Mouse (Mus musculus): Measurements from ENCODE around the gene Frmd5.

Gene Frmd5

DNA sequence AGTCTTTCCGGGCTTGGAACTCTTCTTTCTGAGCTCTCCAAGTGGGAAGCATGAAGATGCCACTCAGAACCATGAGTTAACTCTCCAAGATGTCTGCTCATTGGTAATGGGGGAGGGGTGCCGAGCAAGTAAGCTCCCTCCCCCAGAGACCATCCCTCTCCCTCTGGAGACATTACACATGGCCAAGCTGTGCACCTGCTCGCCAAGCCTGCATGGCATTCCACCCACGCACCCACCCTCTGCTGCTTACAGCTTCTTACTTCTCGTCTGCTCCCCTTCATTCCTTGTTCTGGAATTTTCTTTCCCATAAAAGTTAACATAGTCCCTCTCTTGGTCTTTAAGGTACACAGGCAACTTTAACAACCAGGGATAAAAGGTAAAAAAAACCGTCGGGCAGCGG is 123.3 kb downstream of the Frmd5 start:
- no peak for DNase-seq (ENCODE audit: low spot score in 2 of 2)

DNA sequence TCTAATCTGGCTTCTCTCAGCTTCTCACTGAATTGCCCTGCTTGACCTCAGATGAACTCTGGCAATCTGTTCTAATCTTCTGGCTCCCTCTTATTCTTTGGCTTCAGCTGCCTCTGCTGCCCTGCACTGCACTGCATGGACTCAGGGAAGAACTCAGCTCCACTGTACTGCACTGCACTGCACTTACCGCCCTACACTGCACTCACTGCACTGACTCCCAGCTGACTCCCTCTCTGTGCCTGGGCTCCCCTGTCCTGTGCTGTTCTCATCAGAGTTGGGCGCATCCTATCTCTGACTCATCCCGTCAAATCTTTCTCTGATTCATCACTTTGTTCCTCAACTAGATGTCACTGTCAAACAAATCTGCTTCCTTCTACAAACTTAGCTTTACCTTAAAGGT is 124.5 kb downstream of the Frmd5 start:
- no peak for DNase-seq (ENCODE audit: low spot score in 2 of 2)

DNA sequence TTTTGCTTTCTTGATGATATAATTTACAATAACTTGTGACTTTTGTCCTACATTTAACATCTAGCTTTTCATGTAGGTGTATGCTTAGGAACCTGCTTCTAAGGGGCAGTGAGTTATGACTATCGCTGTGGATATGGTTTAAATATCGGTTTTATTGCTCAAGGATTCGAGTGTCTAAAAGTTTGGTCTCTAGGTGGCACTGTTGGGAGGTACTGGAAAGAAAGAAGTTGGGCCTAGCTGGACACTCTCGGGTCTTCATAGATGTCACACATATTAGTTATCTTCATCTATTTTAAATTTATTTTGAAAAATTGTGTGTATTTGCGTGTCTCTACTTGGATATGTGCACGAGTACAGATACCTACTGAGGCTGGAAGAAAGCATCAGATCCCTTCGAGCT is 127.2 kb downstream of the Frmd5 start:
- DNase-seq (ENCODE audit: low spot score in 2 of 2): no peak

DNA sequence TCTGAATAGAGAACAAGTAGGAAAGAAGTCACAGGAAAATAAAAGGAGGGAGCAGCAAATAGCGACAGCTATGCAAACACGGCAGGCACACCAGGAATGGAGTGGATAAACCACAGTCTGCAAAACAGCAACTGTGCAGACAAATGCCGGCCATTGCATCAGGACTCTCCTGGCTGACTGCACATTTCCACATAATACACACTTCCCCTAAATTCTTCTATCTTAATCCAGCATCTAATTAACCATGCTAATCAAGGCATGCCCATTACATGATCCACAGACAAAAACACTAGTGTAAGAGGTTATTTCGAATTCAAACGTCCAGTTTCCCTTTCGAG is 129.3 kb downstream of the Frmd5 start:
- DNase-seq (ENCODE audit: low spot score in 2 of 2): no peak

- DNase-seq (ENCODE audit: low spot score in 2 of 2): no peak
Measured at GRCm38 (mm10) chr2:121676951-121677648, 129.8 kb downstream of the Frmd5 start.

- DNase-seq (ENCODE audit: low spot score in 2 of 2): no peak
Measured at GRCm38 (mm10) chr2:121675895-121676294, 131.0 kb downstream of the Frmd5 start.

- no peak for DNase-seq (ENCODE audit: low spot score in 2 of 2)
Measured at GRCm38 (mm10) chr2:121675136-121675535, 131.8 kb downstream of the Frmd5 start.

GRCm38 (mm10) chr2:121674211-121674610 is 132.7 kb downstream of the Frmd5 start:
- no peak for DNase-seq (ENCODE audit: low spot score in 2 of 2)

DNA sequence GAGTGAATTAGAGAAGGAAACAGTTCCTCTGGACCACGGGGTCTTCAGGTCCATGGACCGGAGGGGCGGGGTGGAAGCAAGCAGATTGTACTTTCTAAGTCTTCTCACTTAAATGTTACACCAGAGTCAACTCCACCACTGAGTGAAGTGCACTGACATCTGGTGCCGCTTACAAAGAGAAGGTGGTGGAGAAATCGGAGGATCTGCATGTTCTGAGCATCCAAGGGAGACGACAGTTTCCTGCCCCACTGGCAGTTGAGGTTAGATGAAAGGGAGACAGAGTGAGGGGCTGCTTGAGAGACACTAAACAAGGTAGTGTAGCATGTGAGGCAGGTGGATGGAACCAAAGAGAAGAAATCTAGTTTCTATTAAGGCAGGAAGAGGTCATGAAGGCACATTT is 137.0 kb downstream of the Frmd5 start:
- DNase-seq (ENCODE audit: low spot score in 2 of 2): no peak

DNA sequence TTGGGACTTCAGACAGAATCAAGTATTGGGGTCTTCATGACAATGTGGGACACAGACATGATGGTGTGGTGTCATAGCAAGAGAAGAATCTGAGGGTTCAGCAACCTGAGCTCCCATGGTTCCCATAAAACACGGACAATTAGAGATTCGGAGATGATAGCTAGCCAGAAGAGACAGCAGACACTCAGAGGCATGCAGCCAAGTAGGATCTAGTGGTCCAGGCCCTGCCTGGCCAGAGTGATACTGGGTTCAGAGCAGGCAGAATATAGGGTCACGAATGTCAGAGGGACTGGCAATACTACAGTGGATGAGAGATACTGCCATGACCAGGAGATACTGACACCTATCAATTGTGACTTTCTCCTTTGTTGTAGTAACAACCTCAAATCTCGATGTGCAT is 138.6 kb downstream of the Frmd5 start:
- DNase-seq (ENCODE audit: low spot score in 2 of 2): no peak

- DNase-seq (ENCODE audit: low spot score in 2 of 2): no peak
Measured at GRCm38 (mm10) chr2:121661160-121661502, 145.8 kb downstream of the Frmd5 start.

DNA sequence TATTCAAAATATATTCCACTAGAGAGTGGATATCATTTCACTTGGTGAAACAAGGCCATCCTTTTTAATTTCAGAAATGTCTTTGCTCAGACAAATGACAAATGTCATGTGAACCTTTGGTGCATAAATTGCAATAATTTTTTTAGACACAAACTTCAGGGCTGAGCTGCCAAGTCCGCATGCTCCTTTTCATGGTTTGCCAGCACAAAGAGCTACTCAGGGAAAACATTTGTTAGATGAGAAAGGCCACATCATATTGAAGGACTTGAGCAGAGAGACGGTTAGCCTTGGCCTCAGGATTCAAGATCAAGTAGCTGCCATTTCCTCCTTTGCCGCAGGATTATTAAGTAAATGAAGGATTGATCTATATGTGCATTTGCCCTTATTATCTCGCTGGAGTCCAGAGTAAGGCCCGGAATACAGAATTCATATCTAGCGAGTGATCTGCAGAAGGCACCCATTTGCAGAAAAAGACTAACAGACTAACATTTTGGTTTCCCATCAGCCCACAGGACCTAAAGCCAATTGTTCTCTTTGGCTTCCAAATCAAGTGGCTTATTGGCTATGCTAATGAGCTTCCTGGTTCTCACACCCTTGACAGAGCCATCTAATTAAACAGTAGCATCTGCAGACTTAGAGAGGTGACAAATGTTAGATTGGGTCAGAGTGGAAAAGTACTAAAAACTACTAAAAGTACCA is 146.3 kb downstream of the Frmd5 start:
- DNase-seq (ENCODE audit: low spot score in 2 of 2): no peak

- no peak for DNase-seq (ENCODE audit: low spot score in 2 of 2)
Measured at GRCm38 (mm10) chr2:121659350-121659749, 147.5 kb downstream of the Frmd5 start.

DNA sequence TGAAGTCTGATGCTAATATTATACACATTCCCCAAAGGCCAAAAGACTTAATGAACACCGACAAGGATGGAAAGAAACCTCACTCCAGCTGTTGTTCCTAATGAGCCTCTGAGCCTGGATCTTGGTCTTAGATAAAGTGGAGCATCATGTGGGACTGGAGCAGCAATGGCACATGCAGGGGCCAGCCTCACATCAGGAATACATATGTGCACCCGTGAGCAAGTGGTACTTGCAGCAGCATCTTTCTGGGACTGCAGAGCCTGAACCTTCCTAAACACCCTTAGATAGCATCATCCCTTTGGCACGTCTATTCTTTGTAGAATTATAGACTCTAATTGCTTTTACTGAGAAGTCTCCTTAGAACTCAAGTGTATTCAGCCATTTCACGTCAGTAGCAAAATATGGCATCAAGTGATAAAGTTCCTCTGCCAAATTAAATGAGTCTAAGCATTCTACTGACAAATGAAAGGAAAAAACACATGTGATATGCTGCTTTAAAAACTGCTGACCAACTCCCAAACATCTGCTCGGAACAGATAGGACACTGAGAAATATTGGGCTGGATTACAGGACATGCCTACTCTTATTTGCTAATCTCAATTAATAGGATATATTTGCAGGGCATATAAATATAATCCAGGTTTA is 148.6 kb downstream of the Frmd5 start:
- no peak for DNase-seq (ENCODE audit: low spot score in 2 of 2)

DNA sequence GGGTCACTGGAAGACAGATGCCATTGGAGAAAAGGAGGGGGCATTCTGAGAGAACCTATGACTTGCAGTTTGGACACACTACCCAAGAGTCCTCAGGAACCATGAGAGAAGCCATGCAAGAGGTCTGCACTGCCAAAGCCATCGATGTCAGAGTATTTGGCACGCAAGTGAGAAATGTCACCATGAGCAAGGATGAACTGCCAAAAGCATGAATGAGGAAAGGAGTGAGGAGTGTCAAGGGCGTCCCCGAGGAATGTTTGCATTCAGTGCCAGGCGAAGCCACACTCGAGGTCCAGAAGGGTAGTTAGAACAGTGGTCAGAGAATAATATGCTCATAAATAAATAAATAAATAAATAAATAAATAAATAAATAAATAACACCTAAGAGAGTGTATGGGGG is 150.9 kb downstream of the Frmd5 start:
- DNase-seq (ENCODE audit: low spot score in 2 of 2): no peak

DNA sequence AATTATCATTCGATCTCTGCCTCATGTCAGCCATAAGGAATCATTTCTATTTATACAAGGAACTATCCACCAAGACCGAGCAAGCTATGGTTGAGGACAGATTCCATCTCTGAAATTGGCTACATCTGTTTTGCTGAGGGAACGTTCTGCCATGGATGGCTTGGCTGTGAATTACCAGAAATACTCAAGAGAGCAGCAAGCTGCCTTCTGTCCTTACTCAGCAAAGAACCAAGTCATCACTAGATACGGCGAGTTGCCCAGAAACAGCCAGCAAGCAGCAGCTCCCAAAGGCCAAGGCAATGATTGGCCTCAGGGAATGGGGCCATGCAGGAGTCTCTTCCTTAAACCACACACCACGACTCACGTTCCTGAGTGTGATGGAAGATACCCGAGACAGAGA is 151.8 kb downstream of the Frmd5 start:
- no peak for DNase-seq (ENCODE audit: low spot score in 2 of 2)

- no peak for DNase-seq (ENCODE audit: low spot score in 2 of 2)
Measured at GRCm38 (mm10) chr2:121646528-121646927, 160.4 kb downstream of the Frmd5 start.

DNA sequence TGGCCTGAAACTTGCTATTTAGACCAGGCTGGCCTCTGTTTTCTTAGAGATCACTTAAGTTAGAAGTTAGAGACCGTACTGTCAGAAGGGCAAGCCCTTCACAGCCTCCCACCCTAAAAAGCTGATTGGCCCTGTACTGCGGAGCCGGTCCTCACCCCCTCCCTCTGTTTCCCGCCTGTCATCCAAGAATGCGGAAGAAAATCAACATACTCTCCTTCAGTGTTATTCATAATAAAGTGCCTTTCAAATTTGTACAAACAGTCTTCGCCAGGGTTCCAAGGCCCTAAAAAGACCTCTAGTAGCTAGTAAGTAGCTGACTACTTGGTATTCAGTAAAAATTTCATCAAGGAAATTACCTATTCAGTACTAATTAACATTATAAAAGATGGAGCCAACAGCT is 164.0 kb downstream of the Frmd5 start:
- DNase-seq (ENCODE audit: low spot score in 2 of 2): no peak

GRCm38 (mm10) chr2:121632091-121632490 is 174.8 kb downstream of the Frmd5 start:
- DNase-seq (ENCODE audit: low spot score in 2 of 2): no peak

GRCm38 (mm10) chr2:121630286-121630685 is 176.6 kb downstream of the Frmd5 start:
- no peak for DNase-seq (ENCODE audit: low spot score in 2 of 2)

DNA sequence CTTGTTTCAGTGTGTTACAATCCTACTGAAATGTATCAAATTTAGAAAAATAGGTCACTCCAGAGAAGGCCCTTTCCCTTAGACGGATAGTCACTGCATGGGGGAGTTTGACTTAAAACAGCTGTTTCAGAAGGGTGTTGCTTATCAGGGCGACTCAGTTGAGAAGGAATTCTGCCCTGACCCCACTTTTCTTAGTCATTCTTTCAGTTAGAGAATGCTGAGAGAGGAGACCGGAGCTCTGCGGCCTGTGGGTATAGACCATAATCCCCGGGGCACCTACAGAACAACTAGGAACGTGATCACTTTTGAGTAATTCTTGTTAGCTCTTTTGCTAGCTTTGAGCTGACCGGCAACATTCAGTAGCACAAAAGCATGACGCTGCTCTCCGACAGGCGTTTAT is 178.6 kb downstream of the Frmd5 start:
- DNase-seq (ENCODE audit: low spot score in 2 of 2): no peak

- DNase-seq (ENCODE audit: low spot score in 2 of 2): no peak
Measured at GRCm38 (mm10) chr2:121625901-121626300, 181.0 kb downstream of the Frmd5 start.
